Mouse (Mus musculus): ENCODE measurements around the gene Sash1. TPM values are rescaled to one million over a fixed set of nuclear protein-coding genes. Genes with fewer than 3 reads are reported as not detected.

The Sash1 gene
- total RNA-seq, 2 experiments from 2014 or later = 0.38 to 1.6 TPM

DNA sequence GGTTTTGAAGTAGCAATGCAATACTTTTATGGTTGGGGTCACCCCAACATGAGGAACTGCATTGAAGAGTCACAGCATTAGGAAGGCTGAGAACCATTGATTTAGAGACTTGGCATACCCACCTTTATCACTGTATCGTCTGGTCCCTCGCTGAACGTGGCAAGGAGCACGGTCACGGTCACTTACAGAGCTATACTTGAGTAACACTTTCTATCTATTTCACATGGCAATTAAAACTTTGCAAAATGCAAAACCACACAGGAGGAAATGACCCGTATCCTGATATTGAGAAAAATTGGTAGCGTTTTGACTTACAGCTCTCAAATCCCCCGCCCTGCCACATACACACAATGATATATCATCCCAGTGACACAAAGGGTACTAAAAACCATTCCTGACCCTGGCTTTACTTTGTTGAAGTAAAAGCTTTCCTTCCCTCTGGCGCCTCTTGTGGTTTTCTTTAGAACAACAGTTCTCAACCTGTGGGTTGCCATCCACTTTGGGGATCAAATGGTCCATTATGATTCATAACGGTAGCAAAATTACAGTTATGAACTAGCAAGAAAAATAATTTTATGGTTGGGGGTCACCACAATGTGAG, 119.8 kb downstream of the Sash1 start:
- no peak for ATAC-seq (replicated peaks; ENCODE audit: low FRiP score, poor library complexity, severe bottlenecking)

DNA sequence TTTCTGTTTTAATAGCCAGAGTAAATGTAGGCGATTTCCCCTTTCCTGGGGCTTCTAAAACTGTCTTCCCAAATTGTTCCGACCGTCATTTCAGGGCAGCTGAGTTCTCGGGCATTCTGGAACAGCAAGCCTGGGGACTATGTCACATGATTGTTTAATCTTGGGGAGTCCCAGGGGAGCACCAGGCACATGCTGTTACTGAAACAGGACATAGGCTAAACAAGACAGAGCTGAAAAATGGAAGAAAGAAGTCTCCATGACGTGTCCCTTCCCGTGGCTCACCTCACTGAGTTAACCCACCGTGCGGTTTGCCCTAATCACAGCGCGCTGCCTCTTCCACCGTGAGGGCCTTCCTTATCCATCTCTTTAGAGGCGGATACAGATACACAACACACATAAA, 123.1 kb downstream of the Sash1 start:
- ATAC-seq (replicated peaks; ENCODE audit: low FRiP score, poor library complexity, severe bottlenecking) = no peak

DNA sequence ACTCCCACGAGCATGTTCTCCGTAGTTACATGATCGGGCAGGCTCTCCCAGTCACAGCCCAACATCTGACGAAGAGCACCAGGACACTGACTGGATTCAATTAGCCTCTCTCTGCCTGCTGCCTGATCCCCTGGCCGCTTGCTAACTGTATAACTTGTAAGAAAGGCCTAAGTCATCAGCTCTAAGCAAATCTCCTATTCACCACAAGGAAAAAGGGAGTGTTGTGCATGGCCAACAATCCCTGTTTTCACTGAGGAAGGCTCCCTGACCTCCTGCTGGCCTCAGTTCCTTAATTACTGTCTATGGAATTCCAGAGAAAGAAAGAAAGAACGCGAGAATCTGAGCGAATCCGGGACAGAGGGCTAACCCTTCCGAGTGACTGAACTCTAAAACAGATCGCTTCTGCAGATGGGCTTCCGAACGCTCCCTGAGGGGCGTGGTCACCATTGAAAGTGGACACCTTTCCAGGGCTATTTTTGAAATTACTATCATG, 123.6 kb downstream of the Sash1 start:
- no peak for ATAC-seq (replicated peaks; ENCODE audit: low FRiP score, poor library complexity, severe bottlenecking)

DNA sequence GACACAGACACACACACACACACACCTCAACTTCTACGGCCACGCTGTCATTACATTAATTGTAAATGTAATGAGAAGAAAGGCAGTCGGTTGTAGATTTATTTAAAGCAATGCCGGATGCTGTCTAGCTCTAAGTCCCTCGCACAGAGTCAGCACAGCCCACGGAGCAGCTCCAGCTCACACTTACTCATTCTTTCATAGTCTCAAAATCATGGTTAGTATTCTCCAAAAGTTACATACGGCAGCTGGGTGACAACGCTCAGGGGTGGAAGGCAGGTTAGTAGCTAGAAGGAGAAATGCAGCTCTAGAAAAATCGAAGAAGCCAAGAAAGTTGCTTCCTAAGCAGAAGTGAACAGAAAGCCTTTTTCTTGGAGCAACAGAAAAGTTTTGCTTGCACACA, 124.2 kb downstream of the Sash1 start:
- ATAC-seq (replicated peaks; ENCODE audit: low FRiP score, poor library complexity, severe bottlenecking) = no peak

DNA sequence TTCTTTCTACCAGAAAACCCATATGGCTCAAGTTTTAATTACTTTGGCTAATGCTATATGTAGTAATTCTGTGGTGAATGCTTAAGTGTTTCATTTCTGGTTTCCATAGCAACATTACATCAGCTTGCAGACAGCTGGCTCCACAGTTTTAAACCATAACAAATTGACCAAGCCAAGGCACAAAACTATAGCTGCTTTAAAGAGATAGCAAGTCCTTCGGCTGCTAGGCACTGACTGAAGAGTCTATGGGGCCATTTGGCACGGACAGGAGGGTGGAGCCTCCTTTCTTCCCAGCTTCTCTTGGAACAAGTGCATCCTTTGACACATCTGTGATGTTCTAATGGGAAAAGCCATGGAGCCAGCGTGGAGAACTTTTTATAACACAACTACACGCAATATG, 125.3 kb downstream of the Sash1 start:
- no peak for ATAC-seq (replicated peaks; ENCODE audit: low FRiP score, poor library complexity, severe bottlenecking)

DNA sequence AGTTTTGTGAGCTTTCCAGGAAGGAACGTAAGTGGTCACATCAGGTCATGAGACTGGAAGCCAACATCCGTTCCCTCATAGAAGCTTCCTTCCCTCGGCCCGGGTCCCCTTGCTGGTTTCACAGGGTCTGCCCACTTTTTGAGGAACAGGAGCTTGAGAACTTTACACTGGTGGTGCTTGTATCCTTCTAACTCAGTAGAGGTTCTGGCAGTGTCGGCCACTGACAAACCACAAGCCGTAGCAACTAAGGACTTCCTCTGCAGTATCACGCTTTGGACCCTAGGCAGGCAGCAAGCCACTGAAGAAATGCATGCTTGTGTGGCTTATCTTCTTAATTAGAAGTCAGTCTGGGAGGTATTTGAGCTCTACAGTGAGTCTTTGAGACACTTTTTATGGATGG, 126.6 kb downstream of the Sash1 start:
- ATAC-seq (replicated peaks; ENCODE audit: low FRiP score, poor library complexity, severe bottlenecking) = no peak

DNA sequence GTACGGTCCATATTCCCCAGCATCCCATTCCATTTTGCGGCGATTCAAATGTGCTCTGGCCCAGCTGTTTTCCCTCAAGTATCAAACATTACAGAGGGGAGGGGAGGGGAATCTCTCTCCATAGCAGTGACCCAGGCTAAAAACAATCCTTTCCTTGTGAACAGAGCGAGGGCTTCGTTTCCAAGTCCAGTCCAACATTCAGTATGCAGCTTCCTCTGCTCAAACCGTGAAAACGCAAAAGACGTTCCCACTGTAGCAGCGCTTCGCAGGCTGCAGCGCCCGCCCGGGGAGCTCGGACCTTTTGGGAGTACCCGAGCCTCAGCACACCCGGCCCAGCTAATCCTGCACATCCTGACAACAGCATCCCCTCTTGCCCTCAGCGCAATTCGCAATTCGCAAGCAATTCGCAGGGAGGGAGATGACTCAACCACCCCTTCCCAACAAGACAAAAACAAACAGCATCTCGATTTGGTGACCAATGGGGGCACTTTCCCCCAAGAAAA, 128.4 kb downstream of the Sash1 start:
- ATAC-seq (replicated peaks; ENCODE audit: low FRiP score, poor library complexity, severe bottlenecking) = no peak

DNA sequence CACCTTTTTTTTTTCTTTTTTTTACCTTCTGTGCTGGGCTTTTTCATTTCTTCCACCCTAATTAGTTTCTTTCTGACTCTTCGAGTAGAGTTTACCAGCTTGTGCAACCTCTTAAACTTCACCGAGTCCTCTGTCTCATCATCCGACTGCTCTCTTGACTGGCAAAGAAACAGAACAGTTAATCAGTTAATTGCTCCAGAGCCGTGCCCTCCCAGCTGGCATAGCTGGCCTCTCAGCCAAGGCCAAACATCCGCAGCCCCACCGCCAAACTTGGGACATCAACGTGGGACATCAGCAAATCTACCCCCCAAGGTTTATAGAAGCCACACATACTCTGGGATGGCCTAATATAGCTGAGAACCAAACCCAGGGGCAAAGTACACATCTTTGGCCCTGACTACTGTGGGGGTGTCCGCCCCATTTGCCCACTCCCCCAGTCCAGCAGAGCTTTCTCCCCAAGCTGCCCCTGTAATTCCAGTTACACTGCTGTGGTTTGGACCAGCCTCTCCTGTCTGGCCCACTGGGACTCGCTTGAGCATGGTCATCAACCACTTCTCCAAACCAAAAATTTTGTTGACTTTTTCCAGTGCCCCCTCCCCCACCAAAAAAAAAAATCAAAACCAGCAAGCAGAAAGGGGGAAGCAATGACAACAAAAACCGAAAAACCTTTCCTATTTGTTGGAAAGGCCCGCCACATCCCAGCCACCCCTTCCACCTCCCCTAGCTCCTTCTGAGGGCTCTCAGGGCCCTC, 129.1 kb downstream of the Sash1 start:
- ATAC-seq (replicated peaks; ENCODE audit: low FRiP score, poor library complexity, severe bottlenecking) = no peak

DNA sequence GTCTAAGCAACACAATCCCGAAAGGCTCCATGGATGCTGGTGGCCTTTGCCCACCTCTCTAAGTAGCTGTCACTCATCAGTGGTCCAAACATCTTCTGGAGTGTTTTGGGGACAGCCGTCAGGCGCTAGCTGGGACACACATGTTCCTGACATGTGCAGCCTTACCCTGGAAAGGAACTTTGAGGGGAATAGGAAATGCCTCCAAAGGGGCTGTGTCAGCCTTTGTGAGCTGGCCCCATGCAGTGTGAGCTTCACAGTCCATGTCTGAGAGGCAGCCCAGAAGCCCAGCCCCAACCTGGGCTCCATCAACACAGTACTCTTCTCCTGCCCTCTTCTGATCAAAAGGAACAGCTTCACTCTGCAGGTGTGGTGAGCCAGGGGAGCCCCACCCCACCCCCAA, 132.5 kb downstream of the Sash1 start:
- no peak for ATAC-seq (replicated peaks; ENCODE audit: low FRiP score, poor library complexity, severe bottlenecking)

DNA sequence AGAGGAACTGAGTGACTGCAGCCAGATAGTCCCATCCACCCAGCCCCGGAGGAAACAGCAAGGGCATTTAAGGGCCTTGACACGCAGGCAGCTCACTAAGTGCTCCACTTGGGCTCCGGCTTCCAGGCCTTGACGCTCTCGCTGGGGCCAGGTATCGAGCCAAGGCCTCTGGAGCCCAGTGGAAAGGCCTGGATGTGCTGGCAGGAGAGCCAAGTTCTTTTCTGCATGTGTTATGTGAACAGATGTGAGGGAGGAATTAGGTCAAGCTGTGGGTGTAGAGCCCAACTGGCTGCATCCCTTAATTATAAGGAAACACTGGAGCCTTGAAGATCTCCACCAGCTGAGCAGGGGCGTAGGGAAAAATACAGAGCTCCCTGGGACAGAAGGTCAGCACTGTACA, 133.4 kb downstream of the Sash1 start:
- no peak for ATAC-seq (replicated peaks; ENCODE audit: low FRiP score, poor library complexity, severe bottlenecking)

DNA sequence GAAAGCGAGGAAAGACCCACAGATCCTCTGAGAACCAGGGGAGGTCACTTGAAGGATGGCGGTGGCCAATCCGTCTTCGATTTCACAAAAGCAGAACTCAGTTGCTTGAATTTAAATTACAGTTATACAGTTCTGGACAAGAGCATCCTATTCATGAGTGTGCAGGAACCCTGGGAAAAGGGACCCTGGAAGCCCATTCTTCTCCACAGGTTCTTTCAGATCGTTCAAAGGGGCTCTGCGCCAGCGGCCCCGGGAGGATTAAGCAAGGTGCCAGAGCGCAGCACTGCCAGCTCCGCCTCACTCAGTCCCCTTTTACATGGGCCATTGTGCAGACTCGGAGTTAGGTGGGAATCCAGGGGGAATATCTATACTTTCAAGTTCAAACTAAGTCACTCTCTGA, 136.3 kb downstream of the Sash1 start:
- ATAC-seq (replicated peaks; ENCODE audit: low FRiP score, poor library complexity, severe bottlenecking) = no peak

DNA sequence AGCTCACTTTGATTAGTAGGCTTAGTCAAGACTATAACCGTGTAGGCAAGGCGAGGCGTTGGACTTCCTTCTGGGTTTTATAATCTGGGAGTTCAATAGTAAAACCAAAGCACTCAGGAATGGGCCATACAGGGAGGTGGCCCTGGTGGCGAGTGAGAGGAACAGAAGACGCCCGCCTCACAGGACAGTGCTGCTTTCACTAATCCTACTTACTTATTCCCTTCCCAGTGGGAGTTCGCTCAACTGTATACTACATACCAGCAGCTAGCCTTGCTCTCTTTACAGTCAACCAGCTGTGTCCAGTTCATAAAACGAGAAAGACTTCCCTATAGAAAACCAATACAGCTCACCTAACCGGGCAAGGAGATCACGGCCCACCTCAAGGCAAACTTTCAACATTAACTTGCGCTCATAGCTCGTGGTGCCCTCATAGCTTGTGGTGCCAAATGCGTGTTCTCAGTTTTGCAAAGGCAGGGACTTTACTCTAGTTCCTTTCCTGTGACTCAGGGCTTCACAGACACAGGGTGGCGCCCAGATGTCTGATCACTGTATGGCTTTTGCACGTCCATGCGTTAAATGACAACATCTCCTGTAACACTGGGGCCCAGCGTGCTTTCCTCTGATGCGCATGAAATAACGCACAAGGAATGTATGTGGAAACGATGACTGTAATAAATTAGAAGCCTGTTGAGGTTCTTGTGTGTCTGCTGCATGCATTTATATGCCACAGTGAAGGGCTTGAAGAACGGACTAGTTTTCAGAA, 138.2 kb downstream of the Sash1 start:
- no peak for ATAC-seq (replicated peaks; ENCODE audit: low FRiP score, poor library complexity, severe bottlenecking)

DNA sequence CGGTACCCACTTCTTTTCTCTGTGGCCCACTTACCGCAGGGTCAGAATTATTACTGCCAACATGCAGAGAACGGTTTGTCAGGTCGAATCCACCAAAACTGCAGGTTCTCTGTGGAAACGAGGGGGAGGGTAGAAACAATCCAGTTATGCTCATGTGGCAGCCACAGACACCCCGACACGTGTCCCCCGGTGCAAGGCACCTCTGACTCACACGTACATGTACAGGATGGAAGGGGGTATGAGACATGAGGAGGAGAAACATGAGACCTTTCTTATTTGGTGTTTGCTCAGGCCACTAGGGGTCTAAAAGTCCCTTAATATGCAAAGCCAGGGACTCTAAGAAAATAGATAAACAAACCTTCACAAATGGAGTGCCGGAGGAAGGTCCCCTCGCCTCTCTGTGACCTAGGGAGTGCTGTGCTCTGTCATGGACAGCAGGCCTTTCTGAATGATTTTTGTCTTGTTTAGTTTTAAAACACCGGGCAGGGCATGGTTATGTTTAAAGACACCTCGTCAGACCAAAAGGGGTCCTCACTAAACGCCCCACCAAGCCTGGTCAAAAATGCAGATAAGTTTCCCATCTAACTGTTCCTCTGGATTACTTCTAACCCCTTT, 139.7 kb downstream of the Sash1 start:
- ATAC-seq (replicated peaks; ENCODE audit: low FRiP score, poor library complexity, severe bottlenecking) = no peak

DNA sequence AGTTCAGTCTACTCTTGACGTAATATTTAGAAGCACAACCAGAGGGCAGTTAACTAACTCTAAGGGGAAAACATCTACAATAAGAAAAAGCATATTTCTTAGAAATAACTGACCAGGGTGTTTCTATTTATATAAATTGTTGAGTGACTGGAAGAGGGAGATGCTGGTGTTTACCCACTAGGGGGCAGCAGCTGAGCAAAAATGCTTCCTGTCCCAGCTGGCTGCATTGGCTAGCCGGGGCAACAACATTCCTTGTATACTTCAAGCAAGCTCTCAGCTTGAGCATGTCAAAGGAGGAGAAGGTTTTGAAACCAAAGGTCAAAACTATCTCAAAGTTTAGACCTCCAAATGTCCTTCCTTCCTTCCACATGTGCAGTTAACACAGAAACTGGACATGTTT, 143.0 kb downstream of the Sash1 start:
- ATAC-seq (replicated peaks; ENCODE audit: low FRiP score, poor library complexity, severe bottlenecking) = no peak

DNA sequence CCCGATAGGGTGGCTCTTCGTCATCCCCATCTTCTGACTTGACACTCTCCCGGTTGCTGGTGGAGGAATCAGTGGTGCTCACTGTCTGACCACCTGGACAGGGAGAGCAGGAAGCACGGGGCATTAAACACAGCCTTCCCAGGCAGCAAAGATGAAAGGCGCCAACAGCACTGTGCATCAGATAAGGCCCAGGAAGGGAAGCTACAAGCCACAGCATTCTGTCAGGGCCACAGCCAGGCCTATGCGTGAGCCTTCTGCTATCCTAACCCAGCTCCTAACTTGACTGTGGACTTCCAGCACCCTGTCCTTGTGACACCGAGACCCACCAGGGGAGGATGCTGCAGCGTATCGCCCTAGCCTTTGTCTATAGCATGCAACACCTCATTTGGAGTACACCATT, 144.4 kb downstream of the Sash1 start:
- no peak for ATAC-seq (replicated peaks; ENCODE audit: low FRiP score, poor library complexity, severe bottlenecking)

DNA sequence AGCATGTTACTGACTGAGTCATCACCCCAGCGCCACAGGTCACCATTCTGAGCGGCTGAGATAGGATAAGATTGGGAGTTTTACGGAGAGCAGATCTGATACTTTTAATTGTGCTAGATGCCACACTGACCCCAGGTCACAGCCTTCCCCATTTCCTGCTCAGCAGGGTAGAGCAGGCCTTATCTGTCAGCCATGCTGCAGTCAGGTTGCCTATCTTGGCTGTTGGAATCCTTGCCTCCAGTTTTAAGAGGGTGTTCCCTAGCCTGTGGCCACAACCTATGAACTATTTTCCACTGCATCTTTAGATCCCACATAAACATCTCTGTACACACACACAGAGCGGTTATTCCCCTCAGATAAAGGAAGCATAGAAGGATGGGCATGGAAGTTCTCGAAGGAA, 145.1 kb downstream of the Sash1 start:
- ATAC-seq (replicated peaks; ENCODE audit: low FRiP score, poor library complexity, severe bottlenecking) = no peak

DNA sequence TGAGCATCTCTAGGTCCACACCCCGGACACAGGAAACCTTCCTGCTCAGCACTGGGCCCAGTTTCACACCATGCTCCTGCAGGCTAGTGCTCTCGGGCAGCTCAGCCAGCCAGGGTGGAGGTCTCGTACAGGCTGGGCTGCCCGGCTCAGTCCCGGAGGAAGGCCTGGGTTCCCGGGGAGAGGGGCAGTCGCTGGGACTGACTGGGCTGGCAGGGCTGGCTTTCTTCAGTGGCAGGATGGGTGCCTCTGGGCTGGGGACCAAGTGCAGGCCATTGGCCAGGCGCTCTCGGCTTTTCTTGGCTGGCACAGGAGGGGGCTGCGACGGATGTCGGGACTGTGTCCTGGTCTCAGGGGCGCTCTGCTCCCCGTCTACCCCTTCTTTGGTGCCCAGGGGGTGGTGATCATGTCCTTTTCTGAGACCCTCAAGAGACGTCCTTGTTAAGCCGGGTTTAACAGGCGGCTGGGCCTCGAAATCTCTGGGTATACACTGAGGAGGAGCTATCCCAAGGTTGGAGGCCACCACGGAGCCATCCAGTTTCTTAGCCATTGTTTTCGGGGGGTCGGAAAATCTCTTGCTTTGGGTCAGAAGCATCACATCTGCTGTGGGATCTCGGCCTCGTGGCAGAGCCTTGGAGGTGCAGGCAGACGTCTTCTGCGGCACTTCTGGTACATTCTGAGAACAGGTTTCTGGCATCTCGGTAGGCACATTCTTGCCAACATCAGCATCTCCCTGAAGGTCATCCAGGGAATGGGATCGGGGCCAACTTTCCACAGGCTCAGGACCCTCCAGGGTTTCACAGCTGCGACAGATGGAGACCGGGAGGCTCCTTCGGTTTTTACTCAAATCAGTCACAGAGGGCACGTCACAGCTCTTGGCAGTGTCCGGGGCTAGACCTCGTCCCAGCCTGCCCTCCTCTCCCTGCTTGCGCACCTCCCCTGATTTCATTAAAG, 156.2 kb downstream of the Sash1 start:
- ATAC-seq (replicated peaks; ENCODE audit: low FRiP score, poor library complexity, severe bottlenecking) = no peak

DNA sequence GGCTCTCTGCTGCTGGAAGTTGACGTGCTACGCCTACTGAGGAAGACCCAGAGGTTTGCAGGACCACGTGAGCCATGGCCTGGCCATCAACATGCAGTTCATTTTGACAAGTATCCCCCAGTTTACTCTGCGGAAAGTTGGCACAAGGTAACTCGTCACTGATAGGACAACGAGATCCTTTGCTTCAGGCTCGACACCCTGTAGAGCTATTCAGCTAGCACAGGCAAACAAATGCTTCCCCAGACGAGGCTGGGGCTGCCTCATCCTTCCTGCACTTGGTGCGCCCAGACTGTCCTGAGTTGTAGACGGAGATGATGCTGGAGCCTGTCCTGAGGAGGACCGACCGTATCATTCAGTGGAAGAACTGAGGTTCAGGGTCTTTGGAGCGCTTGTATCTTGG, 166.5 kb downstream of the Sash1 start:
- ATAC-seq (replicated peaks; ENCODE audit: low FRiP score, poor library complexity, severe bottlenecking) = no peak

DNA sequence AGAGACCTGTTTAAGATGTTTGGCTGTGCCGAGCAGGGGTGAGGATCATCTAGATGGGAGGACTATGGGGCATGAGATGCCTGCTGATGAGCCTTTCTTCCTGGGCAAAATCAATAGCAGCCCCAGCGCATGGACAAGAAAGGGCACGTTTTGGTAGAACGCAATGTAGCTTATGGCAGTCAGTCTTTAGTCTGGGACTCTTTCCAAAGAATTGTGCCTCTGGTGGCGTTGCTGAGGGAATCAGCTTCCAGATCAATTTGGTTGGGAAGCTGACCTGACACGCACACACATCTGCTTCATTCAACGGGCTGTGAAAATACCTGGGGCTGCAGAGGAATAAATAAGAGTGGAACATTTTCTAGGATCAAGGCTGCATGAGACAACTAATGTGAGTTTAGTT, 167.0 kb downstream of the Sash1 start:
- no peak for ATAC-seq (replicated peaks; ENCODE audit: low FRiP score, poor library complexity, severe bottlenecking)

Data from erythroblast, adult 5-6 weeks (primary cell).